Mouse (Mus musculus): ENCODE measurements around the gene Ar. TPM values are rescaled to one million over a fixed set of nuclear protein-coding genes. Genes with fewer than 3 reads are reported as not detected.

Gene Ar
- polyA plus RNA-seq (2014; fragmentation: Nextera tagmentation; extraction: Ambion mirVana): 0.79 and 1.1 TPM in 2 replicates

DNA sequence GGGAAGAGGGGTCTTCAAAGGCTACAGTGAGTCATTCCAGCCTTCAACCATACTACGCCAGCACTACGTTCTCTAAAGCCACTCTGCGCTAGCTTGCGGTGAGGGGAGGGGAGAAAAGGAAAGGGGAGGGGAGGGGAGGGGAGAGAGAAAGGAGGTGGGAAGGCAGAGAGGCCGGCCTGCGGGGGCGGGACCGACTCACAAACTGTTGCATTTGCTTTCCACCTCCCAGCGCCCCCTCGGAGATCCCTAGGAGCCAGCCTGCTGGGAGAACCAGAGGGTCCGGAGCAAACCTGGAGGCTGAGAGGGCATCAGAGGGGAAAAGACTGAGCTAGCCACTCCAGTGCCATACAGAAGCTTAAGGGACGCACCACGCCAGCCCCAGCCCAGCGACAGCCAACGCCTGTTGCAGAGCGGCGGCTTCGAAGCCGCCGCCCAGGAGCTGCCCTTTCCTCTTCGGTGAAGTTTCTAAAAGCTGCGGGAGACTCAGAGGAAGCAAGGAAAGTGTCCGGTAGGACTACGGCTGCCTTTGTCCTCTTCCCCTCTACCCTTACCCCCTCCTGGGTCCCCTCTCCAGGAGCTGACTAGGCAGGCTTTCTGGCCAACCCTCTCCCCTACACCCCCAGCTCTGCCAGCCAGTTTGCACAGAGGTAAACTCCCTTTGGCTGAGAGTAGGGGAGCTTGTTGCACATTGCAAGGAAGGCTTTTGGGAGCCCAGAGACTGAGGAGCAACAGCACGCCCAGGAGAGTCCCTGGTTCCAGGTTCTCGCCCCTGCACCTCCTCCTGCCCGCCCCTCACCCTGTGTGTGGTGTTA lies at the start of gene Ar:
Gene Ar, plus strand, starts transcription at position 239 of the 812 bp plus-strand sequence.
- Histone ChIP-seq H3K4me2 (ENCODE audit: low read depth, low read length) (peak within 1 kb of the TSS; percentile 61), H3K9ac (ENCODE audit: low read depth, low read length) (0 out of 2 replicates have a peak within 1 kb of the TSS, but pooled peaks have one; percentile 1), H3K27ac (replicated peaks; ENCODE audit: low read depth, low read length) (no peak within 1 kb of the TSS), H3K27me3 (replicated peaks; ENCODE audit: control insufficient read depth, insufficient read depth, low read length) (peaks cover 58% of the 10 kb centered on the region), H3K4me3 (ENCODE audit: low read depth, low read length) (peak within 1 kb of the TSS; percentile 37), H3K4me1 (ENCODE audit: control insufficient read depth, insufficient read depth, low read length) (no peaks in the 10 kb centered on the region), H3K9me3 (ENCODE audit: control insufficient read depth, low read length) (no peaks in the 10 kb centered on the region), H3K36me3 (ENCODE audit: control insufficient read depth, insufficient read depth, low read length) (no peaks in the 10 kb centered on the region)
- WGBS: 27% methylated on average over 26 of the region's 27 CpGs
- ATAC-seq (ENCODE audit: low read depth) (peak; percentile 22; the same call in 1 of the 2 replicates), DNase-seq (ENCODE audit: low spot score) (peak; percentile 31)

DNA sequence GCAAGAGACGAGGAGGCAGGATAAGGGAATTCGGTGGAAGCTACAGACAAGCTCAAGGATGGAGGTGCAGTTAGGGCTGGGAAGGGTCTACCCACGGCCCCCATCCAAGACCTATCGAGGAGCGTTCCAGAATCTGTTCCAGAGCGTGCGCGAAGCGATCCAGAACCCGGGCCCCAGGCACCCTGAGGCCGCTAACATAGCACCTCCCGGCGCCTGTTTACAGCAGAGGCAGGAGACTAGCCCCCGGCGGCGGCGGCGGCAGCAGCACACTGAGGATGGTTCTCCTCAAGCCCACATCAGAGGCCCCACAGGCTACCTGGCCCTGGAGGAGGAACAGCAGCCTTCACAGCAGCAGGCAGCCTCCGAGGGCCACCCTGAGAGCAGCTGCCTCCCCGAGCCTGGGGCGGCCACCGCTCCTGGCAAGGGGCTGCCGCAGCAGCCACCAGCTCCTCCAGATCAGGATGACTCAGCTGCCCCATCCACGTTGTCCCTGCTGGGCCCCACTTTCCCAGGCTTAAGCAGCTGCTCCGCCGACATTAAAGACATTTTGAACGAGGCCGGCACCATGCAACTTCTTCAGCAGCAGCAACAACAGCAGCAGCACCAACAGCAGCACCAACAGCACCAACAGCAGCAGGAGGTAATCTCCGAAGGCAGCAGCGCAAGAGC lies 1.3 kb downstream of the Ar start:
- ATAC-seq (ENCODE audit: low read depth) (peak; percentile 53), DNase-seq (ENCODE audit: low spot score) (peak; percentile 8)
- Histone ChIP-seq H3K9ac (ENCODE audit: low read depth, low read length) (0 out of 2 replicates have a peak overlapping the region, but pooled peaks have one; percentile 8), H3K9me3 (ENCODE audit: control insufficient read depth, low read length) (no peaks in the 10 kb centered on the region), H3K4me1 (ENCODE audit: control insufficient read depth, insufficient read depth, low read length) (no peaks in the 10 kb centered on the region), H3K27ac (replicated peaks; ENCODE audit: low read depth, low read length) (no peak overlapping the region), H3K27me3 (replicated peaks; ENCODE audit: control insufficient read depth, insufficient read depth, low read length) (peaks cover 64% of the 10 kb centered on the region), H3K4me3 (ENCODE audit: low read depth, low read length) (peak overlapping the region; percentile 37), H3K4me2 (ENCODE audit: low read depth, low read length) (peak overlapping the region; percentile 61), H3K36me3 (ENCODE audit: control insufficient read depth, insufficient read depth, low read length) (no peaks in the 10 kb centered on the region)
- WGBS: 24% methylated on average over 16 of the region's 30 CpGs

DNA sequence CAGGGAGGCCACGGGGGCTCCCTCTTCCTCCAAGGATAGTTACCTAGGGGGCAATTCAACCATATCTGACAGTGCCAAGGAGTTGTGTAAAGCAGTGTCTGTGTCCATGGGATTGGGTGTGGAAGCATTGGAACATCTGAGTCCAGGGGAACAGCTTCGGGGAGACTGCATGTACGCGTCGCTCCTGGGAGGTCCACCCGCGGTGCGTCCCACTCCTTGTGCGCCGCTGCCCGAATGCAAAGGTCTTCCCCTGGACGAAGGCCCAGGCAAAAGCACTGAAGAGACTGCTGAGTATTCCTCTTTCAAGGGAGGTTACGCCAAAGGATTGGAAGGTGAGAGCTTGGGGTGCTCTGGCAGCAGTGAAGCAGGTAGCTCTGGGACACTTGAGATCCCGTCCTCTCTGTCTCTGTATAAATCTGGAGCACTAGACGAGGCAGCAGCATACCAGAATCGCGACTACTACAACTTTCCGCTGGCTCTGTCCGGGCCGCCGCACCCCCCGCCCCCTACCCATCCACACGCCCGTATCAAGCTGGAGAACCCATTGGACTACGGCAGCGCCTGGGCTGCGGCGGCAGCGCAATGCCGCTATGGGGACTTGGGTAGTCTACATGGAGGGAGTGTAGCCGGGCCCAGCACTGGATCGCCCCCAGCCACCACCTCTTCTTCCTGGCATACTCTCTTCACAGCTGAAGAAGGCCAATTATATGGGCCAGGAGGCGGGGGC lies 2.0 kb downstream of the Ar start:
- no peaks in the 10 kb centered on the region for H3K9me3 ChIP-seq (ENCODE audit: control insufficient read depth, low read length)
- no peak overlapping the region for H3K9ac ChIP-seq (ENCODE audit: low read depth, low read length)
- no peak overlapping the region for H3K27ac ChIP-seq (replicated peaks; ENCODE audit: low read depth, low read length)
- no peaks in the 10 kb centered on the region for H3K36me3 ChIP-seq (ENCODE audit: control insufficient read depth, insufficient read depth, low read length)
- 0 out of 2 replicates have a peak, but pooled peaks have one; percentile 26 for ATAC-seq (ENCODE audit: low read depth)
- H3K4me2 ChIP-seq (ENCODE audit: low read depth, low read length): peak overlapping the region; percentile 61
- WGBS: 31% methylated on average over 24 of the region's 33 CpGs
- H3K27me3 ChIP-seq (replicated peaks; ENCODE audit: control insufficient read depth, insufficient read depth, low read length): peaks cover 68% of the 10 kb centered on the region
- H3K4me3 ChIP-seq (ENCODE audit: low read depth, low read length): peak overlapping the region; percentile 37
- DNase-seq (ENCODE audit: low spot score): no peak
- no peaks in the 10 kb centered on the region for H3K4me1 ChIP-seq (ENCODE audit: control insufficient read depth, insufficient read depth, low read length)

GRCm38 (mm10) chrX:98189759-98190158 lies 41.2 kb downstream of the Ar start:
- no peaks in the 10 kb centered on the region for H3K4me1 ChIP-seq (ENCODE audit: control insufficient read depth, insufficient read depth, low read length)
- H3K4me3 ChIP-seq (ENCODE audit: low read depth, low read length): no peak overlapping the region
- DNase-seq (ENCODE audit: low spot score) (no peak), ATAC-seq (ENCODE audit: low read depth) (no peak)
- no peak overlapping the region for H3K27ac ChIP-seq (replicated peaks; ENCODE audit: low read depth, low read length)
- no peaks in the 10 kb centered on the region for H3K36me3 ChIP-seq (ENCODE audit: control insufficient read depth, insufficient read depth, low read length)
- H3K9me3 ChIP-seq (ENCODE audit: control insufficient read depth, low read length): no peaks in the 10 kb centered on the region
- H3K27me3 ChIP-seq (replicated peaks; ENCODE audit: control insufficient read depth, insufficient read depth, low read length): no peaks in the 10 kb centered on the region
- no peak overlapping the region for H3K4me2 ChIP-seq (ENCODE audit: low read depth, low read length)
- H3K9ac ChIP-seq (ENCODE audit: low read depth, low read length): no peak overlapping the region

GRCm38 (mm10) chrX:98205766-98206165 lies 57.2 kb downstream of the Ar start:
- 34% methylated on average over 3 of the region's 3 CpGs for WGBS
- Histone ChIP-seq H3K4me1 (ENCODE audit: control insufficient read depth, insufficient read depth, low read length) (no peaks in the 10 kb centered on the region), H3K4me3 (ENCODE audit: low read depth, low read length) (no peak overlapping the region), H3K4me2 (ENCODE audit: low read depth, low read length) (no peak overlapping the region), H3K9ac (ENCODE audit: low read depth, low read length) (no peak overlapping the region), H3K27me3 (replicated peaks; ENCODE audit: control insufficient read depth, insufficient read depth, low read length) (no peaks in the 10 kb centered on the region), H3K27ac (replicated peaks; ENCODE audit: low read depth, low read length) (no peak overlapping the region), H3K36me3 (ENCODE audit: control insufficient read depth, insufficient read depth, low read length) (no peaks in the 10 kb centered on the region), H3K9me3 (ENCODE audit: control insufficient read depth, low read length) (no peaks in the 10 kb centered on the region)
- no peak for ATAC-seq (ENCODE audit: low read depth)
- peak; percentile 6 for DNase-seq (ENCODE audit: low spot score)

DNA sequence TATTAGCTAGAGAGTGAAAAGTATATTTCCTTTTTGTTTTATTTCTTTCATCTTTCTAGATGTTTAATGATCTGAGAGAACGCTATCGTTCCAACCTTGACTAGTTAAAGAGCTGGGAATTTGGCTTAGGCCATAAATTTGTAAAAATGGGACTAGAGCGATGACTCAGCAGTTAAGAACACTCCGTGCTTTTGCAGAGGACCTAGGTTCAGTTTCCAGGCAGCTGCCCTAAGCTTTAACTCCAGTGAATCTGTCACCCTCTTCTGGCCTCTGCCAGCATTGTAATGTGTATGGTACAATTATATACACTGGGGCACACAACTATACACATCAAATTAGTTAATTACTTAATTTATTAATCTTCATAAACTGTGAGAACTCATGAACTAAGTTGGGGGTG lies 58.6 kb downstream of the Ar start:
- peak; percentile 0 for DNase-seq (ENCODE audit: low spot score)
- ATAC-seq (ENCODE audit: low read depth): no peak
- WGBS: 72% methylated on average over 4 of the region's 4 CpGs

DNA sequence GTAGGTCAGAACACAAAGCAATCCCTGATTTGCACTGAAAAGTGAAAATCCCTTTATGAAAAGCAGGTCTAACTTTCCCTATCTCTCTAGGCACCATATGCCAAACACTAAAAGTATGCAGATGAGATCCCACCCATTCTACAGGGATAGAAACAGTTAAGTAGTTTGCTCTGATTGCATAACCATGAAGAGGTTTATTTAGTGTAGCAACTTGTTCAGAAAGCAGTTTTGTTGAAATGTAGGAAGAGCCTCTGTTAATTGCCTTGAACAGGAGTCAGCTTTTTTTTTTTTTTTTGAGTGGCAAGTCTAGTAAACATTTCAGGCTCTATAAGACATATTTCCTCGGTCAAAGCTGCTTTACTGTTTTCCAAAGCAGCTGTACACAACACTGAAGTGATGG lies 67.5 kb downstream of the Ar start:
- Histone ChIP-seq H3K27ac (replicated peaks; ENCODE audit: low read depth, low read length) (no peak overlapping the region), H3K9me3 (ENCODE audit: control insufficient read depth, low read length) (no peaks in the 10 kb centered on the region)
- WGBS: 54% methylated on average over 1 of the region's 1 CpGs

More for the DNA sequence above, 58.6 kb downstream of the Ar start:
- Histone ChIP-seq H3K4me1 (ENCODE audit: control insufficient read depth, insufficient read depth, low read length) (no peaks in the 10 kb centered on the region), H3K9ac (ENCODE audit: low read depth, low read length) (no peak overlapping the region), H3K9me3 (ENCODE audit: control insufficient read depth, low read length) (no peaks in the 10 kb centered on the region), H3K27me3 (replicated peaks; ENCODE audit: control insufficient read depth, insufficient read depth, low read length) (no peaks in the 10 kb centered on the region), H3K4me2 (ENCODE audit: low read depth, low read length) (no peak overlapping the region), H3K4me3 (ENCODE audit: low read depth, low read length) (no peak overlapping the region), H3K27ac (replicated peaks; ENCODE audit: low read depth, low read length) (no peak overlapping the region), H3K36me3 (ENCODE audit: control insufficient read depth, insufficient read depth, low read length) (no peaks in the 10 kb centered on the region)

DNA sequence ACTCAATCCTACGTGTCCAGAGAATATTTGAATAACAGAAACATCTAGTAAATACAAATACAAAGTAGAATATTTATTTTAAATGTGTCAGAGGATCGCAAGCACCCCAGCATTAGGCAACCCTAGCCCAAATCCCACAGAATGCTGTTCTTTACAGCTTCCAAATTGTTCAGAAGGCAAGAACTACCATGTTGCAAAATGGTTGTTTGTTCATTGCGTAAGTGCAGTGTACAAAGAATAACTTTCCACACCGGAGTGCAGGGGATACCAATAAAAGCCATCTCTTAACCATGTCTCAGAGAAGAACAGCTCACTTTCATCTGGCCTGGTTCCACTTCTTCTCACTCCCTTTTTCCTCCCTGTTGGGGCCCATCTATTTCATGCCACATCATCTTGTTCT lies 90.4 kb downstream of the Ar start:
- no peak for ATAC-seq (ENCODE audit: low read depth)
- H3K4me3 ChIP-seq (ENCODE audit: low read depth, low read length): no peak overlapping the region
- no peak overlapping the region for H3K27ac ChIP-seq (replicated peaks; ENCODE audit: low read depth, low read length)
- no peaks in the 10 kb centered on the region for H3K36me3 ChIP-seq (ENCODE audit: control insufficient read depth, insufficient read depth, low read length)
- no peaks in the 10 kb centered on the region for H3K9me3 ChIP-seq (ENCODE audit: control insufficient read depth, low read length)
- DNase-seq (ENCODE audit: low spot score): no peak
- no peak overlapping the region for H3K4me2 ChIP-seq (ENCODE audit: low read depth, low read length)
- H3K9ac ChIP-seq (ENCODE audit: low read depth, low read length): no peak overlapping the region
- no peaks in the 10 kb centered on the region for H3K4me1 ChIP-seq (ENCODE audit: control insufficient read depth, insufficient read depth, low read length)
- H3K27me3 ChIP-seq (replicated peaks; ENCODE audit: control insufficient read depth, insufficient read depth, low read length): no peaks in the 10 kb centered on the region
- 81% methylated on average over 4 of the region's 4 CpGs for WGBS

More for the DNA sequence above, 67.5 kb downstream of the Ar start:
- no peak overlapping the region for H3K4me2 ChIP-seq (ENCODE audit: low read depth, low read length)
- no peak for DNase-seq (ENCODE audit: low spot score)
- no peak for ATAC-seq (ENCODE audit: low read depth)
- no peak overlapping the region for H3K4me3 ChIP-seq (ENCODE audit: low read depth, low read length)
- H3K27me3 ChIP-seq (replicated peaks; ENCODE audit: control insufficient read depth, insufficient read depth, low read length): no peaks in the 10 kb centered on the region
- H3K4me1 ChIP-seq (ENCODE audit: control insufficient read depth, insufficient read depth, low read length): no peaks in the 10 kb centered on the region
- H3K9ac ChIP-seq (ENCODE audit: low read depth, low read length): no peak overlapping the region
- H3K36me3 ChIP-seq (ENCODE audit: control insufficient read depth, insufficient read depth, low read length): no peaks in the 10 kb centered on the region

Data from embryonic facial prominence, embryonic 14.5 days (tissue).